Mouse (Mus musculus): ENCODE measurements around the gene Sh2b3. TPM values are rescaled to one million over a fixed set of nuclear protein-coding genes. Genes with fewer than 3 reads are reported as not detected.

The Sh2b3 gene
- polyA plus RNA-seq, 1 experiment from 2014 or later, result 5.9 TPM

GRCm38 (mm10) chr5:121820161-121820560 is 17.3 kb downstream of the Sh2b3 start:
- no peak overlapping the region for H3K27ac ChIP-seq (replicated peaks)
- H3K9ac ChIP-seq (replicated peaks), result no peak overlapping the region
- peaks cover 50% of the 10 kb centered on the region for H3K36me3 ChIP-seq
- WGBS, result 92% methylated on average over 2 of the region's 2 CpGs
- H3K4me3 ChIP-seq, result no peak overlapping the region
- H3K4me1 ChIP-seq, result no peaks in the 10 kb centered on the region
- H3K9me3 ChIP-seq, result no peaks in the 10 kb centered on the region
- no peak overlapping the region for H3K4me2 ChIP-seq (replicated peaks)
- no peak for ATAC-seq (replicated peaks)
- no peaks in the 10 kb centered on the region for H3K27me3 ChIP-seq

- no peak overlapping the region for H3K9ac ChIP-seq (replicated peaks)
- peaks cover 54% of the 10 kb centered on the region for H3K36me3 ChIP-seq
- H3K27me3 ChIP-seq, result no peaks in the 10 kb centered on the region
- no peak overlapping the region for H3K27ac ChIP-seq (replicated peaks)
- no peak overlapping the region for H3K4me3 ChIP-seq
- WGBS, result 93% methylated on average over 5 of the region's 5 CpGs
- H3K9me3 ChIP-seq, result no peaks in the 10 kb centered on the region
- H3K4me1 ChIP-seq, result no peaks in the 10 kb centered on the region
- ATAC-seq (replicated peaks), result no peak
- H3K4me2 ChIP-seq (replicated peaks), result no peak overlapping the region
These were observed 17.9 kb downstream of the Sh2b3 start for GRCm38 (mm10) chr5:121819559-121819958.

DNA sequence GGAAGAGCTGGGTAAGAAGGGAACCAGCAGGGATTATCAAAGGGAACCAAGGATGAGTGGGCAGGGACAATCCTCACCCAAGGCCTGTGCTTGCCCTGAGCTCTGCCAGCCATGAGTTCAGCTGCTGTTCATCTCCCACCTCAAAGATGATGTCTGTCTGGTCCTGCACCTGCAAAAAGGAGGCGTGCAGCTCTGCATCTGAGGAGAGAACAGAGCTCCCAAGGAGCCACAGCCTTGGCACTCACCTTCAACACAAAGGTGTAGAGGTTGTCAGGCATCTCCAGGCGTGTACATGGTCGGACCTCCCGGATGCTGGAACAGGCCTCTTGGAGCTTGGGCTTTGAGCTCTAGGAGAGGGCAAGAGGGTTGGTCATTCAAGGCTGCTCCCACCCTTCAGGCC is 18.6 kb downstream of the Sh2b3 start:
- no peak overlapping the region for H3K9ac ChIP-seq (replicated peaks)
- no peak overlapping the region for H3K4me2 ChIP-seq (replicated peaks)
- WGBS, result 90% methylated on average over 4 of the region's 4 CpGs
- H3K4me1 ChIP-seq, result no peaks in the 10 kb centered on the region
- H3K27me3 ChIP-seq, result no peaks in the 10 kb centered on the region
- peaks cover 58% of the 10 kb centered on the region for H3K36me3 ChIP-seq
- H3K27ac ChIP-seq (replicated peaks), result no peak overlapping the region
- H3K9me3 ChIP-seq, result no peaks in the 10 kb centered on the region
- no peak for ATAC-seq (replicated peaks)
- no peak overlapping the region for H3K4me3 ChIP-seq

GRCm38 (mm10) chr5:121818401-121818800 is 19.0 kb downstream of the Sh2b3 start:
- H3K4me2 ChIP-seq (replicated peaks), result no peak overlapping the region
- no peak for ATAC-seq (replicated peaks)

GRCm38 (mm10) chr5:121817551-121817950 is 19.9 kb downstream of the Sh2b3 start:
- no peaks in the 10 kb centered on the region for H3K4me1 ChIP-seq
- no peak for ATAC-seq (replicated peaks)
- H3K27me3 ChIP-seq, result no peaks in the 10 kb centered on the region
- H3K27ac ChIP-seq (replicated peaks), result no peak overlapping the region
- H3K4me3 ChIP-seq, result no peak overlapping the region
- no peak overlapping the region for H3K4me2 ChIP-seq (replicated peaks)
- peaks cover 69% of the 10 kb centered on the region for H3K36me3 ChIP-seq
- 86% methylated on average over 9 of the region's 9 CpGs for whole genome bisulfite sequencing
- H3K9ac ChIP-seq (replicated peaks), result no peak overlapping the region
- no peaks in the 10 kb centered on the region for H3K9me3 ChIP-seq

More at GRCm38 (mm10) chr5:121818401-121818800, 19.0 kb downstream of the Sh2b3 start:
- no peaks in the 10 kb centered on the region for H3K9me3 ChIP-seq
- no peak overlapping the region for H3K4me3 ChIP-seq
- H3K4me1 ChIP-seq, result no peaks in the 10 kb centered on the region
- peaks cover 62% of the 10 kb centered on the region for H3K36me3 ChIP-seq
- WGBS, result 96% methylated on average over 7 of the region's 7 CpGs
- no peaks in the 10 kb centered on the region for H3K27me3 ChIP-seq
- no peak overlapping the region for H3K27ac ChIP-seq (replicated peaks)
- H3K9ac ChIP-seq (replicated peaks), result no peak overlapping the region

GRCm38 (mm10) chr5:121816611-121817010 is 20.8 kb downstream of the Sh2b3 start:
- H3K9me3 ChIP-seq, result no peaks in the 10 kb centered on the region
- no peak overlapping the region for H3K4me3 ChIP-seq
- WGBS, result 98% methylated on average over 2 of the region's 2 CpGs
- no peak for ATAC-seq (replicated peaks)
- peaks cover 78% of the 10 kb centered on the region for H3K36me3 ChIP-seq
- no peak overlapping the region for H3K9ac ChIP-seq (replicated peaks)
- H3K27ac ChIP-seq (replicated peaks), result no peak overlapping the region
- H3K4me1 ChIP-seq, result no peaks in the 10 kb centered on the region
- H3K4me2 ChIP-seq (replicated peaks), result no peak overlapping the region
- no peaks in the 10 kb centered on the region for H3K27me3 ChIP-seq

- Histone ChIP-seq H3K36me3 (peaks cover 82% of the 10 kb centered on the region), H3K4me1 (no peaks in the 10 kb centered on the region), H3K27me3 (no peaks in the 10 kb centered on the region), H3K9ac (replicated peaks) (no peak overlapping the region), H3K9me3 (no peaks in the 10 kb centered on the region), H3K4me2 (replicated peaks) (no peak overlapping the region), H3K4me3 (no peak overlapping the region), H3K27ac (replicated peaks) (no peak overlapping the region)
- 96% methylated on average over 8 of the region's 8 CpGs for WGBS
- no peak for ATAC-seq (replicated peaks)
These were observed 21.5 kb downstream of the Sh2b3 start for GRCm38 (mm10) chr5:121815867-121816380.

DNA sequence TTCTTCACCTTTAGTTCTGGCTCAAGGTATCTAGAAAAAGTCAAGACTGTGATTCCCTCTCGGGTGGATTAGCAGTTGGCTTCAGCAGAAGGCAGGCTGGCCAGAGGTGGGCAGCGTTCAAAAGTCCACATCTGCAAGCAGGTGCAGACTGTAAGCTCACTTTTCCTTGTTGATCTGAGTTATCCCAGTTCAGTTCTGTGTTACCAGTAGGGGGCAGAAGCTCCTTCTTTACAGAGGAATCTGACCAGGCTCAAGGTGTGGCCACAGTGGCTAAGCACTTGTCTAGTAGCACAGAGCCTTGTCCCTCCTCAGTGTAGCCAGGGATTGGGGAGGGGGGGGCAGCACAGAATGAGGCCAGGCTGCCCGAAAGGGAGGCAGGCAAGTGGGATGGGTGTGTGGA is 22.4 kb downstream of the Sh2b3 start:
- no peaks in the 10 kb centered on the region for H3K9me3 ChIP-seq
- no peak overlapping the region for H3K9ac ChIP-seq (replicated peaks)
- no peak overlapping the region for H3K4me3 ChIP-seq
- no peak for ATAC-seq (replicated peaks)
- H3K27ac ChIP-seq (replicated peaks), result no peak overlapping the region
- H3K27me3 ChIP-seq, result no peaks in the 10 kb centered on the region
- no peaks in the 10 kb centered on the region for H3K4me1 ChIP-seq
- H3K36me3 ChIP-seq, result peaks cover 84% of the 10 kb centered on the region
- WGBS, result 62% methylated on average over 3 of the region's 3 CpGs
- no peak overlapping the region for H3K4me2 ChIP-seq (replicated peaks)

- WGBS, result 93% methylated on average over 10 of the region's 10 CpGs
- H3K9ac ChIP-seq (replicated peaks), result no peak overlapping the region
- no peaks in the 10 kb centered on the region for H3K27me3 ChIP-seq
- H3K36me3 ChIP-seq, result peaks cover 77% of the 10 kb centered on the region
- H3K9me3 ChIP-seq, result no peaks in the 10 kb centered on the region
- no peak overlapping the region for H3K27ac ChIP-seq (replicated peaks)
- no peak overlapping the region for H3K4me2 ChIP-seq (replicated peaks)
- no peaks in the 10 kb centered on the region for H3K4me1 ChIP-seq
- ATAC-seq (replicated peaks), result no peak
- no peak overlapping the region for H3K4me3 ChIP-seq
These were observed 23.7 kb downstream of the Sh2b3 start for GRCm38 (mm10) chr5:121813744-121814143.

- H3K36me3 ChIP-seq, result peaks cover 69% of the 10 kb centered on the region
- no peak overlapping the region for H3K4me2 ChIP-seq (replicated peaks)
- no peak overlapping the region for H3K27ac ChIP-seq (replicated peaks)
- H3K9ac ChIP-seq (replicated peaks), result no peak overlapping the region
- WGBS, result 87% methylated on average over 7 of the region's 7 CpGs
- H3K27me3 ChIP-seq, result no peaks in the 10 kb centered on the region
- no peak overlapping the region for H3K4me3 ChIP-seq
- no peaks in the 10 kb centered on the region for H3K9me3 ChIP-seq
- no peaks in the 10 kb centered on the region for H3K4me1 ChIP-seq
- ATAC-seq (replicated peaks), result no peak
These were observed 24.8 kb downstream of the Sh2b3 start for GRCm38 (mm10) chr5:121812526-121813243.

GRCm38 (mm10) chr5:121811485-121811931 is 25.9 kb downstream of the Sh2b3 start:
- no peak overlapping the region for H3K27ac ChIP-seq (replicated peaks)
- no peak overlapping the region for H3K9ac ChIP-seq (replicated peaks)
- 0 out of 2 replicates have a peak, but pooled peaks cover 3% of the 10 kb centered on the region for H3K4me1 ChIP-seq
- no peaks in the 10 kb centered on the region for H3K27me3 ChIP-seq
- no peaks in the 10 kb centered on the region for H3K9me3 ChIP-seq
- no peak overlapping the region for H3K4me3 ChIP-seq
- H3K4me2 ChIP-seq (replicated peaks), result no peak overlapping the region
- H3K36me3 ChIP-seq, result peaks cover 58% of the 10 kb centered on the region
- WGBS, result 92% methylated on average over 5 of the region's 5 CpGs
- no peak for ATAC-seq (replicated peaks)

GRCm38 (mm10) chr5:121810331-121811151 is 26.9 kb downstream of the Sh2b3 start:
- Histone ChIP-seq H3K36me3 (peaks cover 48% of the 10 kb centered on the region), H3K27me3 (no peaks in the 10 kb centered on the region), H3K9ac (replicated peaks) (no peak overlapping the region), H3K4me3 (no peak overlapping the region), H3K4me1 (0 out of 2 replicates have a peak, but pooled peaks cover 3% of the 10 kb centered on the region), H3K4me2 (replicated peaks) (no peak overlapping the region), H3K9me3 (no peaks in the 10 kb centered on the region), H3K27ac (replicated peaks) (no peak overlapping the region)
- ATAC-seq (replicated peaks), result no peak
- WGBS, result 90% methylated on average over 17 of the region's 17 CpGs

All from forebrain, embryonic 15.5 days (tissue).